Mouse (Mus musculus): ENCODE measurements around the gene Col24a1. TPM values are rescaled to one million over a fixed set of nuclear protein-coding genes. Genes with fewer than 3 reads are reported as not detected.

The Col24a1 gene
- polyA plus RNA-seq, 1 experiment from 2014 or later, result 4.6 TPM

- Histone ChIP-seq H3K4me2 (replicated peaks) (peak within 1 kb of the TSS; percentile 89), H3K4me1 (peaks cover 10% of the 10 kb centered on the region), H3K36me3 (peaks cover 22% of the 10 kb centered on the region), H3K27me3 (no peaks in the 10 kb centered on the region), H3K9me3 (no peaks in the 10 kb centered on the region), H3K27ac (peak within 1 kb of the TSS; percentile 57; the same call in 1 of the 2 replicates), H3K9ac (peak within 1 kb of the TSS; percentile 73), H3K4me3 (peak within 1 kb of the TSS; percentile 74)
- ATAC-seq (ENCODE audit: insufficient number of reproducible peaks, insufficient read depth, low FRiP score, low TSS enrichment), result peak; percentile 80
- 6% methylated on average over 37 of the region's 37 CpGs for WGBS
These were observed 283.6 kb downstream of the Col24a1 start, which contains the start of gene Znhit6 for GRCm38 (mm10) chr3:145575743-145576481. Gene Znhit6 (plus strand): TSS chr3:145576205.

DNA sequence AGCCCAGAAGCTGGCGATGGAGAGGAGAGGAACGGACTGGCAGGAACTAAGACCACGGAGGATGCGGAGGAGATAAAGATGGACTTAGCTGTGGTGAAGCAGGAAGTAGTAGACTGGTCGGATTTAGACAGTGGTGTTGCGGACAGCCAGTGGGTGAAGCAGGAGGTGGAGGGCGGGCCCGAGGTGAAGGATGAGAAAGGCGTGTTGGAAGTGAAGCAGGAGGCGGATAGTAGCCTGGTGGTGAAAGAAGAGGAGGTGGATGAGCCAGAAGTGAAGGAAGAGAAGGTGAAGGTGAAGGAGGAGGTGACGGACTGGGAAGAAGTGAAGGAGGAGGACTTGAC is 284.2 kb downstream of the Col24a1 start:
- WGBS, result under 1% methylated on average over 11 of the region's 11 CpGs
- peak overlapping the region; percentile 74 for H3K4me3 ChIP-seq
- H3K9ac ChIP-seq, result peak overlapping the region; percentile 73
- ATAC-seq (ENCODE audit: insufficient number of reproducible peaks, insufficient read depth, low FRiP score, low TSS enrichment), result no peak
- peaks cover 10% of the 10 kb centered on the region for H3K4me1 ChIP-seq
- H3K36me3 ChIP-seq, result peaks cover 27% of the 10 kb centered on the region
- H3K4me2 ChIP-seq (replicated peaks), result peak overlapping the region; percentile 89
- H3K27me3 ChIP-seq, result no peaks in the 10 kb centered on the region
- peak overlapping the region; percentile 57; the same call in 1 of the 2 replicates for H3K27ac ChIP-seq
- no peaks in the 10 kb centered on the region for H3K9me3 ChIP-seq

DNA sequence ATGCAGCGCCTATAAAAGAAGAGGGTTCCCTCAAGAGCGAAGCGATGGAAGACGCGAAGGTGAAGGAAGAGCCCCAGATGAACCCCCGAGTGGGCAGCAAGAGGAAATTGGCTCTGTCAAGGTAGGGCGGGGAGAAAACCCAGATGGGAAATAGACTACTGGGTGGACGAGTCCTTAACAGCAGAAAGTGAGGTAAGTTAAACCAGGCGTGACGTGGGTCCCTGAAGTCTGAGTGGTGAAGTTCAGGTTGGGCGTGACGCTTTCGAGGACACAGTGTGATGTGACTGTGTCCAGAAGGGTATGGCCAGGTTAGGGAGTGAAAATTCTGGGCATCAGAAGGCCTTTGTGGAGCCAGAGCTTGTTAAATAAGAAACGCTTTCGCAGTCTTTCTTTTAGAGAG is 284.6 kb downstream of the Col24a1 start:
- Histone ChIP-seq H3K27me3 (no peaks in the 10 kb centered on the region), H3K9ac (peak overlapping the region; percentile 73), H3K27ac (no peak overlapping the region), H3K36me3 (peaks cover 27% of the 10 kb centered on the region), H3K9me3 (no peaks in the 10 kb centered on the region), H3K4me2 (replicated peaks) (peak overlapping the region; percentile 89), H3K4me1 (peaks cover 10% of the 10 kb centered on the region), H3K4me3 (peak overlapping the region; percentile 74)
- no peak for ATAC-seq (ENCODE audit: insufficient number of reproducible peaks, insufficient read depth, low FRiP score, low TSS enrichment)
- WGBS, result 27% methylated on average over 15 of the region's 15 CpGs

DNA sequence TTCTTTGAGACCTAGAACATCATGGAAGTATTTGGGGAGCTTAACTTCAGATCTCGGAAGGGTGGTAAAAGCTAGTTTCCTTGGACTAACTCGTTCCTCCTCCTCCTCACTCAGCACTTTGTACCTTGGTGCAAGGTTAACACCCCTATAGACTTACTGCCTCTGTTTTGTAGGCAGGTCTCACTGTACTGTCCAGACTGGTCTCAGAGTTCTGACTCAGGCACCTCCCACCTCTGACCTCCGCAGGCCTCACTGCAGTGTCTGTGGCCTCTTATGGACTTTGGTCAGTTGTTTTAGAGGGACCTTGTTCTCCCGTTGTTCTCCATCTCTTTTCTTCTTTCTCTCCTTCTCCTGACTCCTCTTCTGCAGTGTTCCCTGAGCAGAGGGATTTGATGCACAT is 290.8 kb downstream of the Col24a1 start:
- Histone ChIP-seq H3K27me3 (no peaks in the 10 kb centered on the region), H3K9me3 (no peaks in the 10 kb centered on the region), H3K9ac (no peak overlapping the region), H3K36me3 (peaks cover 58% of the 10 kb centered on the region), H3K4me2 (replicated peaks) (no peak overlapping the region), H3K27ac (no peak overlapping the region), H3K4me1 (no peaks in the 10 kb centered on the region), H3K4me3 (no peak overlapping the region)
- WGBS, result 90% methylated on average over 4 of the region's 4 CpGs
- ATAC-seq (ENCODE audit: insufficient number of reproducible peaks, insufficient read depth, low FRiP score, low TSS enrichment), result no peak

- H3K27me3 ChIP-seq, result no peaks in the 10 kb centered on the region
- peaks cover 52% of the 10 kb centered on the region for H3K36me3 ChIP-seq
- H3K27ac ChIP-seq, result no peak overlapping the region
- no peak overlapping the region for H3K4me2 ChIP-seq (replicated peaks)
- no peak overlapping the region for H3K9ac ChIP-seq
- no peak for ATAC-seq (ENCODE audit: insufficient number of reproducible peaks, insufficient read depth, low FRiP score, low TSS enrichment)
- 67% methylated on average over 3 of the region's 3 CpGs for WGBS
- no peaks in the 10 kb centered on the region for H3K9me3 ChIP-seq
- H3K4me1 ChIP-seq, result no peaks in the 10 kb centered on the region
- no peak overlapping the region for H3K4me3 ChIP-seq
These were observed 291.4 kb downstream of the Col24a1 start for GRCm38 (mm10) chr3:145583522-145584200.

GRCm38 (mm10) chr3:145590562-145590961 is 298.3 kb downstream of the Col24a1 start:
- Histone ChIP-seq H3K27me3 (no peaks in the 10 kb centered on the region), H3K36me3 (peaks cover 55% of the 10 kb centered on the region), H3K4me1 (no peaks in the 10 kb centered on the region), H3K4me3 (no peak overlapping the region), H3K9ac (no peak overlapping the region), H3K9me3 (no peaks in the 10 kb centered on the region), H3K27ac (no peak overlapping the region), H3K4me2 (replicated peaks) (no peak overlapping the region)
- no peak for ATAC-seq (ENCODE audit: insufficient number of reproducible peaks, insufficient read depth, low FRiP score, low TSS enrichment)
- WGBS, result 89% methylated on average over 4 of the region's 4 CpGs

DNA sequence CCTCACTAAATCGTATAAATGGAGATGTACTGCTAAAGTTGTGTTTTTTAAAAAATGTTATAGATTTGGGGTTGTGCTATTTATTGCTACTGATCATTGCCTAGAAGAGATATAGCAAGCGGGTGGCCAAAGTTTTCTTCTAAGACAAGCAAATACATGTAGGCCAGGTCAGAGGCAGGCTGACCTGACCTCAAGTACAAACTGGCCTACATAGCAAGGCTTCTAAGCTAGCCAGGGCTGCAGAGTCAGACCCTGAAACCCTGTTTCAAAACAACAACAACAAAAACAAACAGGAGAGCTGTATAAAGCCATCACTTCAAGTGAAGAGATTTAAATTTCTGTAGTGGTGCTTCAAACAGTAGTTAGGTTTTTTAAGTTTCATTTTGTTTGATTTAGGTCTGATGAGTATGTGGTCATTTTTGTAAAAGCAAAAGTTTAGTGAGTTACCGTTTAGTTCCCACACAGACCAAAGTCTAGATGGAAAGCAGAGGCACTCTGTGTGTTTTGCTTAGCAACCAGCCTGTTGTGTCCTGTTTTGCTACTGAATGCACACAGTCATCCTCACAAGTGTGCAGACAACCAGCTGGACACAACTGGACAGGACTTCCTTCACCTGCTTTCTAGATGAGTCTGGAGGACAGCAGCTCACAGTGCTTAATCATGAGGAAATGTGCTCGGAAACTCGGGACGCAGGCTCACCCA is 299.7 kb downstream of the Col24a1 start:
- Histone ChIP-seq H3K36me3 (peaks cover 47% of the 10 kb centered on the region), H3K9ac (no peak overlapping the region), H3K4me1 (no peaks in the 10 kb centered on the region), H3K4me3 (no peak overlapping the region), H3K9me3 (no peaks in the 10 kb centered on the region), H3K27ac (no peak overlapping the region), H3K27me3 (no peaks in the 10 kb centered on the region), H3K4me2 (replicated peaks) (no peak overlapping the region)
- ATAC-seq (ENCODE audit: insufficient number of reproducible peaks, insufficient read depth, low FRiP score, low TSS enrichment), result no peak
- 95% methylated on average over 6 of the region's 6 CpGs for WGBS

DNA sequence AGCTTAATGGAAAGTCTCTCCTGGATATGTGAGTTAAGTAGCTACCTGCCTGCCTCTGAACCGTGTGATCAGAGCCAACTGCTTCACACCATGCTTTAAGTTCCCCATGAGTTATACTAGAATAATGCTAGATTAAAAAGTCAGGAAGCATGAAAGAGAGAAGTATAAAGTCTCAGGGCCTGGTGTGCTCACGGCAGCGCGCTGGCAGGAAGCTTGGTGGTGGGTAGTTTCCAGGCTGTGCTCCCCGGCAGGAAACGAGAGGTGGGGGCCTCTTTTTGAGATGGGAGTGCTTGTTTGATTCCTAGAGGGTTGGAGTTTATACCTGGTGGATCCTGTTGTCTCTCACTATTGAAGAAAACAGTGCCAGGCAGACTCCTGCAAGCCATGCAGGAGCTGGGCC is 303.1 kb downstream of the Col24a1 start:
- H3K9me3 ChIP-seq, result no peaks in the 10 kb centered on the region
- no peak overlapping the region for H3K9ac ChIP-seq
- no peak overlapping the region for H3K4me3 ChIP-seq
- no peak overlapping the region for H3K27ac ChIP-seq
- ATAC-seq (ENCODE audit: insufficient number of reproducible peaks, insufficient read depth, low FRiP score, low TSS enrichment), result no peak
- H3K27me3 ChIP-seq, result no peaks in the 10 kb centered on the region
- H3K36me3 ChIP-seq, result peaks cover 64% of the 10 kb centered on the region
- no peak overlapping the region for H3K4me2 ChIP-seq (replicated peaks)
- H3K4me1 ChIP-seq, result no peaks in the 10 kb centered on the region
- WGBS, result 92% methylated on average over 6 of the region's 6 CpGs

DNA sequence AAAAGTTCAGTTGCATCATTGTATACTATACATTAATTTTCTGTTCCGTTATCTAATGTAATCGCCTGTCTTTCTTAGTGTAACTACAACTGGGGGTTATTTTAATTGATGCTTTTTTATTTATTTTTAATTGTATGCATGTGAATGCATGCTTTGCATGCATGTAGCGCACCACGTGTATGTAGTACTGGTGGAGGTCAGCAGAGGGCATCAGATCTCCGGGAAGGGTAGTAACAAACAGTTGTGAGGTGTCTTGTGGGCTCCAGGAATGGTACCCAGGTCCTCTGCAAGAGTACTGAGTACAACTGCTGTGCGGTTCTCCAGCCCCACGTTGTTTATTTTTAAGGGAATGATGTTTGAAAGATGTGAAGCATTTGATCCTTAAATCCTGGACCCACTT is 306.8 kb downstream of the Col24a1 start:
- no peak overlapping the region for H3K9ac ChIP-seq
- H3K4me2 ChIP-seq (replicated peaks), result no peak overlapping the region
- peaks cover 69% of the 10 kb centered on the region for H3K36me3 ChIP-seq
- H3K4me3 ChIP-seq, result no peak overlapping the region
- ATAC-seq (ENCODE audit: insufficient number of reproducible peaks, insufficient read depth, low FRiP score, low TSS enrichment), result no peak
- H3K27ac ChIP-seq, result no peak overlapping the region
- H3K9me3 ChIP-seq, result no peaks in the 10 kb centered on the region
- peaks cover 8% of the 10 kb centered on the region; the same call in 1 of the 2 replicates for H3K4me1 ChIP-seq
- no peaks in the 10 kb centered on the region for H3K27me3 ChIP-seq
- 93% methylated on average over 7 of the region's 7 CpGs for WGBS

GRCm38 (mm10) chr3:145600801-145601200 is 308.5 kb downstream of the Col24a1 start:
- peaks cover 8% of the 10 kb centered on the region; the same call in 1 of the 2 replicates for H3K4me1 ChIP-seq
- no peaks in the 10 kb centered on the region for H3K9me3 ChIP-seq
- no peak for ATAC-seq (ENCODE audit: insufficient number of reproducible peaks, insufficient read depth, low FRiP score, low TSS enrichment)
- H3K27ac ChIP-seq, result no peak overlapping the region
- 89% methylated on average over 6 of the region's 6 CpGs for WGBS
- H3K27me3 ChIP-seq, result no peaks in the 10 kb centered on the region
- no peak overlapping the region for H3K4me3 ChIP-seq
- H3K36me3 ChIP-seq, result peaks cover 71% of the 10 kb centered on the region
- H3K9ac ChIP-seq, result no peak overlapping the region
- no peak overlapping the region for H3K4me2 ChIP-seq (replicated peaks)

DNA sequence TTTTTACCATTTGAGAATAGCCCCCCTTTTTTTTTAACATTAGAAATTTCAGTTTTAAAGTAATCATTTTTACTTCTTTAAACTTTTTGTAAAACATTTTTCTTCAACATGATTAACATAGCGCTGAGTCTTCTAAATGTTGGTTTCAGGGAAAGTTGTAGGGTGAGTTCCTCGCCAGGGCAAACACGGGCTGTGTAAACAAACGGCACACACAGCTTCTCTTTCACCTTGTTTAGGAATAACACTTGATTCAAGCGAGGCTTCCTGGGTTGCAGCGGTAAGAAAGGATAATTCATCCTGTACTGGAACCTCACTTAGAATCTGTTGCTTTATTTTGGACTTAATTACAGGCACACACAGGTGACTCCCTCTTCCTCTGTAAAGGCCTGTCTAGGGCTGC is 309.1 kb downstream of the Col24a1 start:
- 67% methylated on average over 6 of the region's 6 CpGs for WGBS
- H3K9me3 ChIP-seq, result no peaks in the 10 kb centered on the region
- H3K4me3 ChIP-seq, result no peak overlapping the region
- peaks cover 8% of the 10 kb centered on the region; the same call in 1 of the 2 replicates for H3K4me1 ChIP-seq
- no peak overlapping the region for H3K27ac ChIP-seq
- H3K4me2 ChIP-seq (replicated peaks), result no peak overlapping the region
- H3K36me3 ChIP-seq, result peaks cover 70% of the 10 kb centered on the region
- H3K27me3 ChIP-seq, result no peaks in the 10 kb centered on the region
- ATAC-seq (ENCODE audit: insufficient number of reproducible peaks, insufficient read depth, low FRiP score, low TSS enrichment), result no peak
- no peak overlapping the region for H3K9ac ChIP-seq
